Mouse (Mus musculus) liver, embryonic 12.5 days (tissue): ENCODE data around the gene Ublcp1. TPM values are rescaled to one million over a fixed set of nuclear protein-coding genes. Genes with fewer than 3 reads are reported as not detected.

Experiments
- ATAC-seq: fragments of 200-750 bp; cut with Nextera tagmentation; 2 replicates; pipeline ENCODE4 v1.8.0; 2017; ENCODE audit warnings: moderate number of reproducible peaks, mild to moderate bottlenecking, moderate library complexity
- H3K27ac ChIP-seq: fragments of 300-500 bp; sonication (generic); 2 replicates; pipeline ENCODE4 v1.5.1; 2016; ENCODE audit warnings: mild to moderate bottlenecking
- H3K27me3 ChIP-seq: fragments of 300-500 bp; sonication (generic); replicated peaks from 2 replicates; pipeline ENCODE4 v1.6.1; 2016; ENCODE audit warnings: mild to moderate bottlenecking, moderate library complexity
- H3K36me3 ChIP-seq: fragments of 300-500 bp; sonication (generic); 2 replicates; pipeline ENCODE4 v1.6.1; 2016; ENCODE audit warnings: mild to moderate bottlenecking, moderate library complexity
- H3K4me1 ChIP-seq: fragments of 300-500 bp; sonication (generic); 2 replicates; pipeline ENCODE4 v1.6.1; 2016
- H3K4me2 ChIP-seq: fragments of 300-500 bp; sonication (generic); 2 replicates; pipeline ENCODE4 v1.6.1; 2016; ENCODE audit warnings: mild to moderate bottlenecking, moderate library complexity
- H3K4me3 ChIP-seq: fragments of 300-500 bp; sonication (generic); 2 replicates; pipeline ENCODE4 v1.5.1; 2016; ENCODE audit warnings: mild to moderate bottlenecking, moderate library complexity
- H3K9ac ChIP-seq: fragments of 300-500 bp; sonication (generic); 2 replicates; pipeline ENCODE4 v1.6.1; 2016; ENCODE audit warnings: mild to moderate bottlenecking, moderate library complexity
- H3K9me3 ChIP-seq: fragments of 300-500 bp; sonication (generic); replicated peaks from 2 replicates; pipeline ENCODE4 v1.6.1; 2016; ENCODE audit warnings: mild to moderate bottlenecking, moderate library complexity
- WGBS: fragments of 180-500 bp; shearing (Covaris S2); methylation state at CpG from one replicate; pipeline ENCODE4 v1.1.7; 2016; ENCODE audit not compliant: insufficient replicate concordance; 5-methylcytosine and 5-hydroxymethylcytosine counted together
- polyA plus RNA-seq: library from polyadenylated mRNA; unstranded; fragments of >200 nt; fragmentation: Nextera tagmentation; extraction: Ambion mirVana; gene quantifications from 2 replicates; pipeline ENCODE4 v1.2.1, GENCODE M21; 2016

Gene Ublcp1
- polyA plus RNA-seq, 1 experiment from 2014 or later, result 41.8 TPM

DNA sequence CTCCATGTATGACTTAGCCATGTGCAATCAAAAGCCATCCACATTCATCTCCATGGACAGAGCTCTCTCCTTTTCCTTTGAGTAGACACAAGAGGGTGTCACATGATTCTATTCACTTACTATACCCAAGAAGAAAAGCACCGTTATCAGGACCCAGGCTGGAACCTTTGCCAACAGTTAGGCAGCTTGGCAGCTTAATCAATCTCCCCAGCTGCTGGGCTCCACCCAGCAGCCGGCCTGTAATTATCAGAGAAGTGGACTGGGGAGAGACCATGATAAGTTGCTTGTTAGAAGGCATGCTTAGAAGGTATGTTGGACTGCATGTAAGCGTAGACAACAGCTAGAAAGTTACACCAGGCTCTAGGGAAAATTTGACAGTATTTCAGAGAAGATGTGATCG is 38.6 kb upstream of the Ublcp1 start:
- Histone ChIP-seq H3K4me1 (peaks cover 74% of the 10 kb centered on the region), H3K36me3 (no peaks in the 10 kb centered on the region), H3K9me3 (no peaks in the 10 kb centered on the region), H3K4me3 (peak overlapping the region; percentile 25), H3K27me3 (no peaks in the 10 kb centered on the region), H3K27ac (peak overlapping the region; percentile 96), H3K4me2 (peak overlapping the region; percentile 63), H3K9ac (peak overlapping the region; percentile 71)
- WGBS, result 17% methylated on average over 4 of the region's 4 CpGs
- peak; percentile 89 for ATAC-seq

- Histone ChIP-seq H3K9me3 (no peaks in the 10 kb centered on the region), H3K9ac (no peak overlapping the region), H3K4me3 (no peak overlapping the region), H3K4me2 (no peak overlapping the region), H3K27me3 (0 out of 2 replicates have a peak, but pooled peaks cover 4% of the 10 kb centered on the region), H3K27ac (peak overlapping the region; percentile 56; the same call in 1 of the 2 replicates), H3K4me1 (peaks cover 34% of the 10 kb centered on the region), H3K36me3 (no peaks in the 10 kb centered on the region)
- 71% methylated on average over 3 of the region's 3 CpGs for WGBS
- no peak for ATAC-seq
These were observed 34.5 kb upstream of the Ublcp1 start for GRCm38 (mm10) chr11:44504761-44505160.

DNA sequence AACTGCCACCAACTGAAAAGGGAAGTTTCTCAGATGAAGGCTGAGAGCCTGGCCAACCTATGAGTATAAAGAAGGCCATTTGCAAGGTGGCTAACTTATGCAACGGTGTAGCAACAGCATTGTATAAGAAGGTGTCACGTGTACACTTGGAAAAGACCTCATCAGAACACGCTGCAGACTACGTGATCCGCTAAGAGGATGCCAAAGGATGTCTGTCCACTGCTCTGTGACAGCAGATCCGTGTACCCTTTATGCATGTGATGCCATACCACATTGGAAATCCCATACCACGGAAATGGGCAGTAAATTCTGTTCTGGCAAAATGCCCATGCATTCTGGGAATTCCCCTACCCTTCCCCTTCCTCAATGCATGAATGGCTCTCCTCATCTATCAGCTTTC is 33.8 kb upstream of the Ublcp1 start:
- no peak overlapping the region for H3K4me3 ChIP-seq
- H3K4me2 ChIP-seq, result no peak overlapping the region
- no peak for ATAC-seq
- H3K36me3 ChIP-seq, result no peaks in the 10 kb centered on the region
- peaks cover 30% of the 10 kb centered on the region for H3K4me1 ChIP-seq
- 0 out of 2 replicates have a peak overlapping the region, but pooled peaks have one; percentile 56 for H3K27ac ChIP-seq
- H3K9me3 ChIP-seq, result no peaks in the 10 kb centered on the region
- no peak overlapping the region for H3K9ac ChIP-seq
- 89% methylated on average over 7 of the region's 7 CpGs for WGBS
- 0 out of 2 replicates have a peak, but pooled peaks cover 4% of the 10 kb centered on the region for H3K27me3 ChIP-seq

DNA sequence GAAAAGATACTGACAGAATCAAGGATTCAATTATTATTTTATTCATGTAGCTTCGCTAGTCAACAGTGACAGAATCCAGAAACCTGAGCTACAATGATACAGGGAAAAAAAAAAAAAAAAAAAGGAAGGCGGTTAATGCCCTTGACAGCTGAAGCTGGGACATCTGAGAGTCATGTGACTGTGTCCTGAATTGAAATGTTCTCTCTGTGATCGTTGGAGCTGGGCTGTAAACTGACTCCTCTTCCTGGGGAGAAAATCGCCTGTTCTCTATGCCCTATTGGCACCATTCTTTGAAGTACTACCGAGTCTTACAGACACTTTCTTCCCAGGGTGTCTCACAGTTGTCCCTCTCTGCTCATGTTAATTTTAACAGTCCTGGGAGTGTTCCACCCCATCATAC is 32.6 kb upstream of the Ublcp1 start:
- Histone ChIP-seq H3K27me3 (0 out of 2 replicates have a peak, but pooled peaks cover 4% of the 10 kb centered on the region), H3K9me3 (no peaks in the 10 kb centered on the region), H3K4me2 (no peak overlapping the region), H3K36me3 (no peaks in the 10 kb centered on the region), H3K4me3 (no peak overlapping the region), H3K4me1 (peaks cover 32% of the 10 kb centered on the region), H3K9ac (no peak overlapping the region), H3K27ac (no peak overlapping the region)
- ATAC-seq, result no peak
- WGBS, result 67% methylated on average over 5 of the region's 5 CpGs

GRCm38 (mm10) chr11:44501477-44501876 is 31.2 kb upstream of the Ublcp1 start:
- Histone ChIP-seq H3K4me2 (no peak overlapping the region), H3K9me3 (no peaks in the 10 kb centered on the region), H3K9ac (no peak overlapping the region), H3K27ac (no peak overlapping the region), H3K27me3 (0 out of 2 replicates have a peak, but pooled peaks cover 4% of the 10 kb centered on the region), H3K4me1 (peaks cover 34% of the 10 kb centered on the region), H3K36me3 (no peaks in the 10 kb centered on the region), H3K4me3 (no peak overlapping the region)
- ATAC-seq, result no peak
- WGBS, result 89% methylated on average over 2 of the region's 2 CpGs

- WGBS, result 68% methylated on average over 7 of the region's 7 CpGs
- H3K4me3 ChIP-seq, result no peak overlapping the region
These were observed 30.7 kb upstream of the Ublcp1 start for GRCm38 (mm10) chr11:44500966-44501365.

DNA sequence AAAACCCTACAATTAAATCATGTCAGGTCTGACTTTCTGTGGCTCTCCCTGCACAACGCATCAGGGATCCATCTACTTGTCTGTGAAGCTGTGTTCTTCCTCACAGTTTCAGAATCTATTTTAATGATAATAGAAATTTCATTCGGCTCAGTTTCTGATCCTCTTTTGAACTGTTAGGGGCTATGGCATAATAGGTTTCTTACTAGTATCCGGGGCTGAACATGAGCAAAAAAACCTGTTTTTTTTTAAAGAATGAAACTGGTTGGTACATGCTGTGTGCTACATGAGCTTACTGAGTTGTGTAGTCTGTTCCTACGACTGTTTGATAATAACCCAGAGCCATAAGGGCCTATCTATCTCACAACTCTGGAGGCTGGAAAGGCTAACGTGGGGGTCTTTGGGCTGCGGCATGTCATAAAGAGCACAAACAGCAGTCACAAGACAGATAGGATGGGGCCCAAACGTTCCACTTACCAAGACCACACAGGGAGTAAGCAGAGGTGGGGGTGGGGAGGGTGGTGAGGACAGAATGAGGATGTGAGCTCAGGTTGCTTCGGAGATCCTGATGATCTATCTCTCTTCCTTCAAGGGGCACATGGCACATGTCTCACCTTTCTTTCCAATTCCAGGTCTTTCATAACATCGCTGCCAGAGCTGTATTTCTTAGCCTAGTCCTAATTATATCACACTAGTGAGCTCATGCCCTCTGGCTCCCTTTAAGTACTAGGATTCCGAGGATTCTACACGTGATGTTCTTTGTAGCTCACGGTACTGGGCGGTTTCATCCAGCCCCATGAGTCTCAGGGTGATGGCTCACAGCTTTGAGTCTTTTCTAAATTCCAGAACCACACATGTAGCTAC is 28.3 kb upstream of the Ublcp1 start:
- Histone ChIP-seq H3K9ac (no peak overlapping the region), H3K27me3 (0 out of 2 replicates have a peak, but pooled peaks cover 4% of the 10 kb centered on the region), H3K4me3 (no peak overlapping the region), H3K4me1 (peaks cover 45% of the 10 kb centered on the region), H3K4me2 (no peak overlapping the region), H3K9me3 (no peaks in the 10 kb centered on the region), H3K36me3 (no peaks in the 10 kb centered on the region), H3K27ac (peak overlapping the region; percentile 46)
- ATAC-seq, result 0 out of 2 replicates have a peak, but pooled peaks have one; percentile 16
- WGBS, result 58% methylated on average over 13 of the region's 13 CpGs

More at GRCm38 (mm10) chr11:44500966-44501365, 30.7 kb upstream of the Ublcp1 start:
- no peak for ATAC-seq
- Histone ChIP-seq H3K36me3 (no peaks in the 10 kb centered on the region), H3K9ac (no peak overlapping the region), H3K27me3 (0 out of 2 replicates have a peak, but pooled peaks cover 4% of the 10 kb centered on the region), H3K27ac (no peak overlapping the region), H3K9me3 (no peaks in the 10 kb centered on the region), H3K4me1 (peaks cover 35% of the 10 kb centered on the region), H3K4me2 (no peak overlapping the region)

DNA sequence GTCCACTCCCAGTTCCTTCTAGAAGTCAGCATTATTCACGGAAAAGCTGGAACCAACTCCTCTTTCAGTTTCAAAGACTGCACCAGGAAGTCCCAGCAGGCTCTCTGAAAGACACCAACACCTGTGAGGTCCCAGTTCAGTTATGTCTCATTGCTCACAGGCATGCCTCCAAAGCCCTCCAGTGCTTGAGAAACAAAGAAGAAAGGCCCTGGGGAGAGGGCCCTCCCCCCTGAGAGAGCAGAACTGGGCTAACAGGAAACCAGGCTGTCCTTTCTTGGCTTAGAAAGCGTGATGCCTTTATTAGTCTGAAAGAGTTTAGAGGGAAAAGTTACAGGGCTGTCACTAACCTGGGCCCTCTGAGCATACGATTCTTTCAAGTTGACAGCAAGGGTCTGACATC is 25.9 kb upstream of the Ublcp1 start:
- H3K4me3 ChIP-seq, result no peak overlapping the region
- H3K4me2 ChIP-seq, result no peak overlapping the region
- no peaks in the 10 kb centered on the region for H3K9me3 ChIP-seq
- H3K4me1 ChIP-seq, result peaks cover 45% of the 10 kb centered on the region
- 0 out of 2 replicates have a peak overlapping the region, but pooled peaks have one; percentile 14 for H3K9ac ChIP-seq
- no peak for ATAC-seq
- no peaks in the 10 kb centered on the region for H3K36me3 ChIP-seq
- H3K27me3 ChIP-seq, result 0 out of 2 replicates have a peak, but pooled peaks cover 4% of the 10 kb centered on the region
- H3K27ac ChIP-seq, result peak overlapping the region; percentile 61
- 68% methylated on average over 3 of the region's 3 CpGs for whole genome bisulfite sequencing

DNA sequence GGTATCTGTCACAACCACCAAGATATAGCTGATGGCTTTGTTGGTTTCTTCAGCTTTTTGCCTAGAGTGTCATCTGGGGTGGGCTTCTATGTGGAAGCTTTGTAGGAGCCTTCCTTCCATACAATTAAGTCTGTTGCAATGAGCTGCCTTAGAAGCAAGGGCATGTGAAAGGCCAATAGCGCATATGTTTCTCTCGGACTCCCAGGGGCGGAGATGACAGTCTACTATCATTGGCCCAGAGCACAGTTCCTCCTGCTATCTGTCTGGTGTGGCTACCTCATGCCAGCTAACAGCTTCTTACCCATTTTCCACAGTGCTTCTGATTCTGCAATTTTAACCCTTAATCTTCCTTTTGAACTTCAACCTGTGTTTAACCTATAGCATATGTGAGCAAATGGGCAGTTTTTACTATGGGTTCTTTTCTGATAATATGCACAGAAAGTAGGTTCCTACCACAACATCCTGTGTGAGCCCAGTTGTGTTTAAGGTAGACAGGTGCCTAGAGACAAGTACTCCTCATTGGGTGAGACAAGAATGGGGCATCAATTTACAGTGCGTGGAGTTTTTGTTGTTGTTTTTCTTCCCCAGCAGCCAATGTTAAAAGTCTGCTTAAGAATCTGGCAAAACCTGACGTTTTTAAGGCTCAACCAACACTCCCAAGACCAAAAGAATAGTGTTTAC is 24.5 kb upstream of the Ublcp1 start:
- no peaks in the 10 kb centered on the region for H3K9me3 ChIP-seq
- peaks cover 45% of the 10 kb centered on the region for H3K4me1 ChIP-seq
- H3K36me3 ChIP-seq, result no peaks in the 10 kb centered on the region
- H3K4me3 ChIP-seq, result no peak overlapping the region
- 54% methylated on average over 5 of the region's 5 CpGs for WGBS
- peak; percentile 91 for ATAC-seq
- no peaks in the 10 kb centered on the region for H3K27me3 ChIP-seq
- peak overlapping the region; percentile 33; the same call in 1 of the 2 replicates for H3K4me2 ChIP-seq
- H3K27ac ChIP-seq, result peak overlapping the region; percentile 69
- H3K9ac ChIP-seq, result no peak overlapping the region

- 75% methylated on average over 1 of the region's 1 CpGs for WGBS
- no peaks in the 10 kb centered on the region for H3K27me3 ChIP-seq
These were observed 18.8 kb upstream of the Ublcp1 start for GRCm38 (mm10) chr11:44489117-44489516.

DNA sequence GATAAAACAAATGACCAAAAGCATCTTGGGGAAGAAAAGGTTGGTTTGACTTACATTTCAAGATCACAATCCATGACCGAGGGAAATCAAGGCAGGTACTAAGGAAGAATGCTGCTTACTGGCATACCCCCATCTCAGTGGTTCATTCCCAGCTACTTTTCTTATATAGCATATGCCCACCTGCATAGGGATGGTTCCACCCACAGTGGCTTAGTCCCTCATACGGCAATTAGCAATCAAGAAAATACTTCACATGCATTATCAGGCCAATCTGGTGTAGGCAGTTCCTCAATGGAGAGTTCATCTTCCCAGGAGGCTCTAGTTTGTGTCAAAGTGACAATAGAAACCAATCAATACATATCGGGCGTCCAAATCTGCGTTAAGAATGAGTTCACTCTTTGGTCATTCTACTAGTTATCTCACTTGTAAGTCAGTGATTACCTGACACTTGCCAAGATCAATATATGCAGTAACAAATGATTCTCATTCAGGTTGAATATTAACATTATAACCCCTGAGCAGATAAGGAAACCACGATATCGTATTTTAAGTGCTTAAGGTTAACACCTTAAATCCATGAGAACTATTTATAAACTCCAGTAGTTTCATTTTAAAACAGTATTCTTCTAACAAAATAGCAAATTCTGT is 14.9 kb upstream of the Ublcp1 start:
- no peak for ATAC-seq
- Histone ChIP-seq H3K4me2 (no peak overlapping the region), H3K9me3 (no peaks in the 10 kb centered on the region), H3K4me3 (no peak overlapping the region), H3K27me3 (no peaks in the 10 kb centered on the region), H3K27ac (no peak overlapping the region), H3K9ac (no peak overlapping the region), H3K36me3 (no peaks in the 10 kb centered on the region), H3K4me1 (peaks cover 9% of the 10 kb centered on the region)
- 76% methylated on average over 7 of the region's 7 CpGs for WGBS

More at GRCm38 (mm10) chr11:44489117-44489516, 18.8 kb upstream of the Ublcp1 start:
- H3K27ac ChIP-seq, result no peak overlapping the region
- H3K9me3 ChIP-seq, result no peaks in the 10 kb centered on the region
- peak; percentile 79 for ATAC-seq
- H3K4me2 ChIP-seq, result no peak overlapping the region
- peaks cover 10% of the 10 kb centered on the region for H3K4me1 ChIP-seq
- H3K36me3 ChIP-seq, result no peaks in the 10 kb centered on the region
- no peak overlapping the region for H3K9ac ChIP-seq
- no peak overlapping the region for H3K4me3 ChIP-seq
